Mouse (Mus musculus) neutrophil, adult 5-6 weeks (primary cell): ENCODE results near the gene Kansl1l. TPM values are rescaled to one million over a fixed set of nuclear protein-coding genes. Genes with fewer than 3 reads are reported as not detected.
A peak's percentile ranks its signal among the peaks of the same experiment; 100 is the strongest.

Source experiments
- ATAC-seq: fragments of 151-379, 151-347 bp; 2 replicates; pipeline ENCODE4 v1.8.0; 2017; ENCODE audit warnings: mild to moderate bottlenecking, moderate TSS enrichment; ENCODE audit not compliant: insufficient number of reproducible peaks, poor library complexity, low FRiP score, severe bottlenecking; ENCODE audit errors: extremely low read depth
- total RNA-seq: library from RNA; stranded (forward); fragments of 200-1000 nt; gene quantifications from 2 replicates; pipeline ENCODE4 v1.2.3, GENCODE M21; 2017

Gene Kansl1l
- 44.1 and 50.0 TPM in 2 replicates for total RNA-seq

- peak; percentile 60 for ATAC-seq
These were observed at the start of gene Kansl1l for GRCm38 (mm10) chr1:66817453-66817839. TSS of gene Kansl1l (minus strand) at chr1:66817562.

- ATAC-seq, result no peak
These were observed 48.3 kb upstream of the Kansl1l start for GRCm38 (mm10) chr1:66865633-66866032.

- no peak for ATAC-seq
These were observed 46.6 kb upstream of the Kansl1l start for GRCm38 (mm10) chr1:66863741-66864495.

- peak; percentile 44 for ATAC-seq
These were observed 45.5 kb upstream of the Kansl1l start, which contains the start of gene Acadl for GRCm38 (mm10) chr1:66862712-66863511. TSS of gene Acadl (minus strand) at chr1:66863277.

GRCm38 (mm10) chr1:66861764-66862672 is 44.7 kb upstream of the Kansl1l start:
- no peak for ATAC-seq

GRCm38 (mm10) chr1:66847506-66847905 is 30.1 kb upstream of the Kansl1l start:
- ATAC-seq, result no peak

- no peak for ATAC-seq
These were observed 28.4 kb upstream of the Kansl1l start for GRCm38 (mm10) chr1:66845690-66846318.

GRCm38 (mm10) chr1:66841938-66842337 is 24.6 kb upstream of the Kansl1l start:
- peak; percentile 34; the same call in 1 of the 2 replicates for ATAC-seq

GRCm38 (mm10) chr1:66841510-66841909 is 24.1 kb upstream of the Kansl1l start:
- no peak for ATAC-seq

GRCm38 (mm10) chr1:66839755-66840438 is 22.5 kb upstream of the Kansl1l start:
- ATAC-seq, result no peak

GRCm38 (mm10) chr1:66839135-66839534 is 21.8 kb upstream of the Kansl1l start:
- no peak for ATAC-seq

GRCm38 (mm10) chr1:66838184-66839042 is 21.1 kb upstream of the Kansl1l start:
- peak; percentile 89 for ATAC-seq

- ATAC-seq, result no peak
These were observed 19.8 kb upstream of the Kansl1l start for GRCm38 (mm10) chr1:66837207-66837606.

GRCm38 (mm10) chr1:66832636-66833165 is 15.3 kb upstream of the Kansl1l start:
- ATAC-seq, result no peak

GRCm38 (mm10) chr1:66831824-66832600 is 14.7 kb upstream of the Kansl1l start:
- ATAC-seq, result no peak

GRCm38 (mm10) chr1:66829400-66830080 is 12.2 kb upstream of the Kansl1l start:
- ATAC-seq, result no peak
